Mouse (Mus musculus): ENCODE data around the gene Gm21834.
A peak's percentile ranks its signal among the peaks of the same experiment; 100 is the strongest.

Gm21834 gene

GRCm38 (mm10) chr17:57742119-57742518 is at the start of gene Gm21834:
TSS of gene Gm21834 (minus strand) at chr17:57742219.
- DNase-seq (ENCODE audit: extremely low spot score) = no peak

- DNase-seq (ENCODE audit: extremely low spot score) = no peak
These were observed 46.3 kb upstream of the Gm21834 start for GRCm38 (mm10) chr17:57788161-57788799.

GRCm38 (mm10) chr17:57770904-57771303 is 28.9 kb upstream of the Gm21834 start:
- DNase-seq (ENCODE audit: extremely low spot score) = peak; percentile 21

GRCm38 (mm10) chr17:57768622-57769610 is 26.9 kb upstream of the Gm21834 start, which contains the start of gene Cntnap5c:
TSS of gene Cntnap5c (plus strand) at chr17:57769570.
- peak; percentile 68 for DNase-seq (ENCODE audit: extremely low spot score)

- DNase-seq (ENCODE audit: extremely low spot score) = no peak
These were observed 25.3 kb upstream of the Gm21834 start for GRCm38 (mm10) chr17:57767306-57767705.

- no peak for DNase-seq (ENCODE audit: extremely low spot score)
These were observed 16.0 kb upstream of the Gm21834 start for GRCm38 (mm10) chr17:57758033-57758432.

GRCm38 (mm10) chr17:57694791-57695190 is 47.2 kb downstream of the Gm21834 start:
- no peak for DNase-seq (ENCODE audit: extremely low spot score)

Data from embryo, embryonic 9.5 days (tissue).